Comparison of ENCODE assay signal across 9 mouse cellular contexts in genomic region chr4:133083991-133084861, GRCm38 (mm10). TPM values are rescaled to one million over a fixed set of nuclear protein-coding genes. Genes with fewer than 3 reads are reported as not detected.
DNase-seq lines count a peak whose midpoint lies in the region; ATAC-seq lines count a peak whose summit lies in the region.
"Had no signal": no experiment of that assay in that cellular context is flagged by ENCODE, and none has a peak within 500 bp of the region (broad histone marks: within the 10 kb centered on the region; RNA-seq: fewer than 3 reads in every experiment).

No protein-coding gene starts in this region.

- peak overlapping the region; percentile 64 for H3K9ac ChIP-seq in hindbrain, embryonic 16.5 days (ENCODE audit: low read depth, low read length)
- H3K9ac ChIP-seq in liver, embryonic 12.5 days = no peak overlapping the region

- WGBS in hindbrain, embryonic 16.5 days = 13% methylated on average over 3 of the region's 3 CpGs
- 14% methylated on average over 3 of the region's 3 CpGs for WGBS in liver, embryonic 12.5 days (ENCODE audit: insufficient replicate concordance)

- H3K36me3 ChIP-seq in hindbrain, embryonic 16.5 days (ENCODE audit: control insufficient read depth, insufficient read depth, low read length) = no peaks in the 10 kb centered on the region
- H3K36me3 ChIP-seq in liver, embryonic 12.5 days = no peaks in the 10 kb centered on the region

- H3K9me3 ChIP-seq in hindbrain, embryonic 16.5 days (ENCODE audit: control insufficient read depth, low read length) = no peaks in the 10 kb centered on the region
- no peaks in the 10 kb centered on the region for H3K9me3 ChIP-seq in liver, embryonic 12.5 days (replicated peaks)
- H3K9me3 ChIP-seq: G1E had no signal

- H3K27me3 ChIP-seq in hindbrain, embryonic 16.5 days (replicated peaks; ENCODE audit: control insufficient read depth, insufficient read depth, low read length) = no peaks in the 10 kb centered on the region
- peaks cover 31% of the 10 kb centered on the region for H3K27me3 ChIP-seq in liver, embryonic 12.5 days (replicated peaks)

- H3K4me3 ChIP-seq in hindbrain, embryonic 16.5 days (ENCODE audit: low read length) = no peak overlapping the region; the same call in 1 of the 2 replicates
- H3K4me3 ChIP-seq in liver, embryonic 12.5 days = no peak overlapping the region

- H3K4me1 ChIP-seq in hindbrain, embryonic 16.5 days (ENCODE audit: control insufficient read depth, insufficient read depth, low read depth, low read length) = peaks cover 38% of the 10 kb centered on the region
- H3K4me1 ChIP-seq in liver, embryonic 12.5 days = peaks cover 49% of the 10 kb centered on the region

- peak overlapping the region; percentile 83 for H3K27ac ChIP-seq in hindbrain, embryonic 16.5 days (ENCODE audit: low read depth, low read length)
- H3K27ac ChIP-seq in liver, embryonic 12.5 days = no peak overlapping the region; the same call in 1 of the 2 replicates

- DNase-seq in frontal cortex, postnatal 25 days (ENCODE audit: low spot score in 2 of 2) = no peak
- DNase-seq in cerebellum, adult 11 months = peak; percentile 72
- DNase-seq in gastrocnemius, postnatal 10 days = peak; percentile 77
- DNase-seq in ovary, postnatal 36 days (ENCODE audit: low spot score) = peak; percentile 68
- no peak for DNase-seq in layer of hippocampus, adult 18-20 months (ENCODE audit: low spot score in 2 of 2)

- peak overlapping the region; percentile 90 for H3K4me2 ChIP-seq in hindbrain, embryonic 16.5 days (ENCODE audit: low read length)
- H3K4me2 ChIP-seq in liver, embryonic 12.5 days = peak overlapping the region; percentile 72; the same call in 1 of the 2 replicates

- peak; percentile 39 for ATAC-seq in frontal cortex, adult (ENCODE audit: low TSS enrichment)
- peak; percentile 64 for ATAC-seq in hindbrain, embryonic 16.5 days
- no peak for ATAC-seq in liver, embryonic 12.5 days

RNA-seq across cellular contexts. Expression of gene Wasf2, which starts 46.1 kb away (rescaled TPM):
- total RNA-seq in gastrocnemius, postnatal 10 days (2021) = 10 to 100 TPM; 73.1 to 88.7 TPM
- polyA plus RNA-seq in hindbrain, embryonic 16.5 days (2015; fragmentation: Nextera tagmentation; extraction: Ambion mirVana) = 22.7 and 23.2 TPM in 2 replicates
- 35.9 and 42.2 TPM in 2 replicates for polyA plus RNA-seq in liver, embryonic 12.5 days (2016; fragmentation: Nextera tagmentation; extraction: Ambion mirVana)
- total RNA-seq in layer of hippocampus, adult 18-20 months (2021) = 10 to 100 TPM; 27.4 to 32.6 TPM

Comparison
In these comparisons a context has a peak if more than half of its experiments do, and no peak if none do; other contexts are left out.
1. DNase-seq: peak in cerebellum, adult 11 months (single experiment), gastrocnemius, postnatal 10 days (single experiment) and ovary, postnatal 36 days (single experiment); none in frontal cortex, postnatal 25 days (0 of 2) and layer of hippocampus, adult 18-20 months (0 of 2).